Mouse (Mus musculus) left cerebral cortex, postnatal 10 days (tissue): Measurements from ENCODE around the gene Slc5a11. TPM values are rescaled to one million over a fixed set of nuclear protein-coding genes. Genes with fewer than 3 reads are reported as not detected.

Experiments used
- DNase-seq, 2 experiments: peaks; one replicate each; pipeline ENCODE4 v3.0.0; 2021 to 2022; ENCODE audit warnings: low spot score in 2 of 2, mixed read lengths in 1 of 2; ENCODE audit errors: extremely low spot score in 1 of 2
- intact Hi-C: fragments of 180-260 bp; cut with DNase I; formaldehyde crosslinking; loops from one replicate; pipeline ENCODE4 v1.15.1; 2025
- total RNA-seq, 2 experiments: library from RNA; stranded (reverse); gene quantifications; 2 replicates each; pipeline ENCODE4 v1.2.3; 2021

The Slc5a11 gene
- total RNA-seq, 2 experiments from 2014 or later, result 0.28 to 0.94 TPM

GRCm38 (mm10) chr7:123253396-123253795, 38.8 kb downstream of the Slc5a11 start:
- intact Hi-C loops, result no loop called here
- DNase-seq, result no peak

- intact Hi-C loops, result no loop called here
- no peak for DNase-seq
These were observed 39.8 kb downstream of the Slc5a11 start for GRCm38 (mm10) chr7:123254196-123254970.

- intact Hi-C loops, result no loop called here
- DNase-seq, result no peak
These were observed 43.5 kb downstream of the Slc5a11 start for GRCm38 (mm10) chr7:123258103-123258502.

- no peak for DNase-seq
- intact Hi-C loops, result no loop called here
These were observed 58.5 kb downstream of the Slc5a11 start for GRCm38 (mm10) chr7:123273056-123273455.

GRCm38 (mm10) chr7:123276568-123276967, 62.0 kb downstream of the Slc5a11 start:
- intact Hi-C loops, result no loop called here
- DNase-seq, result no peak

GRCm38 (mm10) chr7:123279797-123280196, 65.2 kb downstream of the Slc5a11 start:
- intact Hi-C loops, result no loop called here
- no peak for DNase-seq

GRCm38 (mm10) chr7:123283826-123284225, 69.2 kb downstream of the Slc5a11 start:
- intact Hi-C loops, result no loop called here
- no peak for DNase-seq

- DNase-seq, result no peak
- intact Hi-C loops, result no loop called here
These were observed 71.3 kb downstream of the Slc5a11 start for GRCm38 (mm10) chr7:123285896-123286295.

- intact Hi-C loops, result no loop called here
- DNase-seq, result no peak
These were observed 73.3 kb downstream of the Slc5a11 start for GRCm38 (mm10) chr7:123287903-123288302.

GRCm38 (mm10) chr7:123289176-123289575, 74.6 kb downstream of the Slc5a11 start:
- no peak for DNase-seq
- intact Hi-C loops, result no loop called here

- intact Hi-C loops, result no loop called here
- no peak for DNase-seq
These were observed 77.4 kb downstream of the Slc5a11 start for GRCm38 (mm10) chr7:123291942-123292341.

- intact Hi-C loops, result no loop called here
- no peak for DNase-seq
These were observed 79.3 kb downstream of the Slc5a11 start for GRCm38 (mm10) chr7:123293898-123294297.

- DNase-seq, result no peak
- intact Hi-C loops, result no loop called here
These were observed 80.8 kb downstream of the Slc5a11 start for GRCm38 (mm10) chr7:123295423-123295822.

GRCm38 (mm10) chr7:123296097-123296496, 81.5 kb downstream of the Slc5a11 start:
- intact Hi-C loops, result no loop called here

GRCm38 (mm10) chr7:123298225-123298624, 83.6 kb downstream of the Slc5a11 start:
- intact Hi-C loops, result no loop called here
- DNase-seq, result no peak

More at GRCm38 (mm10) chr7:123296097-123296496, 81.5 kb downstream of the Slc5a11 start:
- no peak for DNase-seq

GRCm38 (mm10) chr7:123300258-123300657, 85.7 kb downstream of the Slc5a11 start:
- intact Hi-C loops, result no loop called here
- DNase-seq, result no peak

- intact Hi-C loops, result no loop called here
- DNase-seq, result no peak
These were observed 90.8 kb downstream of the Slc5a11 start for GRCm38 (mm10) chr7:123305397-123305796.

- intact Hi-C loops, result no loop called here
- no peak for DNase-seq
These were observed 92.7 kb downstream of the Slc5a11 start for GRCm38 (mm10) chr7:123307236-123307635.

GRCm38 (mm10) chr7:123307887-123308558, 93.4 kb downstream of the Slc5a11 start:
- intact Hi-C loops, result no loop called here
- DNase-seq, result no peak

GRCm38 (mm10) chr7:123311836-123312235, 97.3 kb downstream of the Slc5a11 start:
- intact Hi-C loops, result no loop called here
- no peak for DNase-seq
